Mouse (Mus musculus) G1E (cell line): ENCODE data around the gene Nek6. TPM values are rescaled to one million over a fixed set of nuclear protein-coding genes. Genes with fewer than 3 reads are reported as not detected.

Experiments used
- ATAC-seq: 2 replicates; pipeline ENCODE4 v1.8.0; 2016; ENCODE audit warnings: mild to moderate bottlenecking; ENCODE audit not compliant: insufficient number of reproducible peaks, poor library complexity, low FRiP score, severe bottlenecking; ENCODE audit errors: extremely low read depth
- DNase-seq: peaks from one replicate; pipeline ENCODE4 v3.0.0; 2012; ENCODE audit warnings: low spot score
- H3K27me3 ChIP-seq: 2 replicates; pipeline ENCODE4 v1.6.1; 2012; ENCODE audit warnings: mild to moderate bottlenecking, low read length, inconsistent platforms; ENCODE audit not compliant: insufficient read depth
- H3K36me3 ChIP-seq: replicated peaks from 2 replicates; pipeline ENCODE3; 2012; ENCODE audit warnings: mild to moderate bottlenecking, inconsistent platforms
- H3K4me1 ChIP-seq: 2 replicates; pipeline ENCODE4 v1.6.1; 2012; ENCODE audit warnings: low read depth, low read length, inconsistent platforms, mixed read lengths; ENCODE audit not compliant: insufficient read depth
- H3K4me3 ChIP-seq: 2 replicates; pipeline ENCODE4 v1.5.1; 2012; ENCODE audit warnings: low read depth, mild to moderate bottlenecking, inconsistent platforms, low read length, moderate library complexity, mixed read lengths
- H3K9me3 ChIP-seq: replicated peaks from 2 replicates; pipeline ENCODE4 v1.6.1; 2012; ENCODE audit warnings: inconsistent platforms
- CTCF ChIP-seq: IDR thresholded peaks from 2 replicates; pipeline ENCODE4 v1.5.1; 2012; ENCODE audit warnings: low read depth, low read length, inconsistent platforms, mixed read lengths
- GATA1 ChIP-seq: IDR thresholded peaks from 2 replicates; pipeline ENCODE4 v1.6.1; 2012; ENCODE audit warnings: borderline replicate concordance, low read length, inconsistent platforms, mixed read lengths
- GATA2 ChIP-seq: IDR thresholded peaks from 2 replicates; pipeline ENCODE4 v1.6.1; 2012; ENCODE audit warnings: low read depth, low read length, inconsistent platforms, borderline replicate concordance
- POLR2AphosphoS5 ChIP-seq: IDR thresholded peaks from 2 replicates; pipeline ENCODE4 v1.6.1; 2012; ENCODE audit warnings: low read depth, low read length, inconsistent platforms; ENCODE audit not compliant: insufficient replicate concordance
- TAL1 ChIP-seq: conservative IDR thresholded peaks from 2 replicates; pipeline ENCODE4 v1.6.1; 2012; ENCODE audit warnings: low read depth, low read length, inconsistent platforms, mixed read lengths
- polyA plus RNA-seq: library from polyadenylated mRNA; stranded (reverse); fragments of >175 nt; gene quantifications from 2 replicates; pipeline ENCODE4 v1.2.3, GENCODE M21; 2012
- total RNA-seq, 2 experiments: library from RNA; stranded (forward) in 1 of 2; stranded (reverse) in 1 of 2; fragments of 200-1000 nt in 1 of 2; fragments of >200 nt in 1 of 2; fragmentation: Nextera tagmentation in 1 of 2; gene quantifications; 2 replicates each; pipeline ENCODE4 v1.2.3; 2014 to 2017

Gene Nek6
- total and polyA plus RNA-seq, 3 experiments: 95.8 to 180 (median 113) TPM

GRCm38 (mm10) chr2:38616956-38617872 lies 105.8 kb downstream of the Nek6 start:
- no peak for DNase-seq
- H3K4me1 ChIP-seq: peaks cover 30% of the 10 kb centered on the region
- H3K27me3 ChIP-seq: no peaks in the 10 kb centered on the region
- no peak for TF ChIP-seq CTCF
- no peak for TF ChIP-seq TAL1
- no peak for TF ChIP-seq POLR2AphosphoS5
- no peak for TF ChIP-seq GATA2
- no peak for TF ChIP-seq GATA1
- no peak overlapping the region for H3K4me3 ChIP-seq
- peaks cover 87% of the 10 kb centered on the region for H3K36me3 ChIP-seq
- ATAC-seq: no peak
- H3K9me3 ChIP-seq: no peaks in the 10 kb centered on the region

DNA sequence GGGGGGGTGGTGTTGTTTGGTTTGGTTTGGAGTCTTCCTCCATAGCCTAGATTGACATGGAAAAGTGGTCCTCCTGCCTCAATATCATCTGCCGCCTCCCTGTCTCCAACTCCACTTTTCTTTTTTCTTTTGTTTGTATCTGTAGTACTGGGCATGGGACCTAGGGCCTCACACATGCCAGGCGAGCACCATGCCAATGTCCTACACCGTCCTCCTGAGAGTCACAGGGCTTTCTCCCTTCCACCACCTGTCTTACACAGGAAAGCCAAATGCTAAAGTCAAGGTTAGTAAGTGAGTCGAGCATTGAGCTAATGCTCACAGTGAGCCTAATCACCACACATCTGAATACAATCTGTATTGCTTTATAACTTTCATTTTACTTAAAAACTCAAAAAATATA lies 108.3 kb downstream of the Nek6 start:
- no peak for TF ChIP-seq GATA2
- TF ChIP-seq POLR2AphosphoS5: no peak
- TF ChIP-seq CTCF: no peak
- no peak for TF ChIP-seq GATA1
- TF ChIP-seq TAL1: no peak
- no peak for DNase-seq
- no peak for ATAC-seq
- H3K27me3 ChIP-seq: no peaks in the 10 kb centered on the region
- H3K4me3 ChIP-seq: no peak overlapping the region
- H3K4me1 ChIP-seq: peaks cover 28% of the 10 kb centered on the region
- peaks cover 83% of the 10 kb centered on the region for H3K36me3 ChIP-seq
- no peaks in the 10 kb centered on the region for H3K9me3 ChIP-seq

- Histone ChIP-seq H3K27me3 (no peaks in the 10 kb centered on the region), H3K4me1 (peaks cover 26% of the 10 kb centered on the region), H3K4me3 (no peak overlapping the region), H3K9me3 (no peaks in the 10 kb centered on the region), H3K36me3 (peaks cover 83% of the 10 kb centered on the region)
- no peak for DNase-seq
- ATAC-seq: no peak
- TF ChIP-seq GATA1 (no peak), TAL1 (no peak), CTCF (no peak), GATA2 (no peak), POLR2AphosphoS5 (no peak)
Observed at GRCm38 (mm10) chr2:38621076-38621475, 109.6 kb downstream of the Nek6 start.

DNA sequence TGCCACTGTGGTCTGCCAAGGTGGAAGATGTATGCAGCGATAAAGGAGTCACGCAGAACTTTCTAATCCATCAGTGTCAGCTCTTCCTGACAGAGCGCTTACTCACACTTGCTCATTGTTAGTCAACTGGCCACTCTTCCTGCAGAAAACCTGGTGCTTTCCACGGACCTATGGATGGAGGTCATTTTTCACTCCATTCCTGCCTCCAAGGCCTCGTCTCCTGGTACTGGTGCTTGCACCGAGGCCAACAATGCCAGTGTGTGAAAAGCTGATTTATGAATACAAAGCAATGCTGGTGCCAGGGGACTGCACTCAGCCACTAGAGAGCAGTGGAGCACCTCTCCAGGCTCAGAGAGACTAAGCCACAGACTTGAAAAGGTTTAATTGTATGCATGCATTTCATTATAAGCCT lies 110.2 kb downstream of the Nek6 start:
- DNase-seq (no peak), ATAC-seq (no peak)
- H3K4me3 ChIP-seq: no peak overlapping the region
- TF ChIP-seq TAL1 (no peak), POLR2AphosphoS5 (no peak), CTCF (no peak), GATA1 (no peak), GATA2 (no peak)
- no peaks in the 10 kb centered on the region for H3K9me3 ChIP-seq
- peaks cover 22% of the 10 kb centered on the region for H3K4me1 ChIP-seq
- H3K27me3 ChIP-seq: no peaks in the 10 kb centered on the region
- peaks cover 83% of the 10 kb centered on the region for H3K36me3 ChIP-seq

DNA sequence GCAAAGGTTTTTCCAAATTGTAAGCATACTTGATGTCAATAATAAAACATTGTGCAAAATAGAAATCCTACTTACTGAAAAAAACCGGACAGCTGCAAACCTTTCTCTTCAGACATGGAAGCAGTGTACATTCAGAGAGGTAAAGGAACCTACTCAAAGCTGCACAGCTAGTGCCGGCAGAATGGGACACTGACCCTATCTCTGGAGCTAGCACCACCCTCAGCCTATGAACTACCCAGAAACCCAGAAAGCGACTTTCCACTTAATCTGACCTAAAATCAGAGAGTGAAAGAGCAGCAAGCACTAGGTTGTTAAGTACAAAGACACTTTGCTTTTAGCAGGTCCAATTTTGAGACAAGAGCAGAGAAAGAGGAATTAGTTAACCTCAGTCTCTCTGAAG lies 112.0 kb downstream of the Nek6 start:
- Histone ChIP-seq H3K4me1 (peaks cover 10% of the 10 kb centered on the region; the same call in 1 of the 2 replicates), H3K27me3 (no peaks in the 10 kb centered on the region), H3K36me3 (peaks cover 83% of the 10 kb centered on the region), H3K4me3 (no peak overlapping the region), H3K9me3 (no peaks in the 10 kb centered on the region)
- ATAC-seq: no peak
- TF ChIP-seq GATA2 (no peak), POLR2AphosphoS5 (no peak), CTCF (no peak), GATA1 (no peak), TAL1 (no peak)
- DNase-seq: no peak

GRCm38 (mm10) chr2:38623821-38624590 lies 112.6 kb downstream of the Nek6 start:
- H3K36me3 ChIP-seq: peaks cover 87% of the 10 kb centered on the region

More at GRCm38 (mm10) chr2:38623821-38624590, 112.6 kb downstream of the Nek6 start:
- Histone ChIP-seq H3K4me3 (no peak overlapping the region), H3K9me3 (no peaks in the 10 kb centered on the region), H3K4me1 (peaks cover 10% of the 10 kb centered on the region; the same call in 1 of the 2 replicates), H3K27me3 (no peaks in the 10 kb centered on the region)
- ATAC-seq (no peak), DNase-seq (no peak)
- TF ChIP-seq CTCF (no peak), POLR2AphosphoS5 (no peak), GATA2 (no peak), GATA1 (no peak), TAL1 (no peak)
